Mouse (Mus musculus): Measurements from ENCODE around the gene Ccdc9. TPM values are rescaled to one million over a fixed set of nuclear protein-coding genes. Genes with fewer than 3 reads are reported as not detected.

Ccdc9 gene
- polyA plus RNA-seq (2017; shearing (Covaris generic)), result 10 to 100 TPM; 11.1 to 11.2 TPM

DNA sequence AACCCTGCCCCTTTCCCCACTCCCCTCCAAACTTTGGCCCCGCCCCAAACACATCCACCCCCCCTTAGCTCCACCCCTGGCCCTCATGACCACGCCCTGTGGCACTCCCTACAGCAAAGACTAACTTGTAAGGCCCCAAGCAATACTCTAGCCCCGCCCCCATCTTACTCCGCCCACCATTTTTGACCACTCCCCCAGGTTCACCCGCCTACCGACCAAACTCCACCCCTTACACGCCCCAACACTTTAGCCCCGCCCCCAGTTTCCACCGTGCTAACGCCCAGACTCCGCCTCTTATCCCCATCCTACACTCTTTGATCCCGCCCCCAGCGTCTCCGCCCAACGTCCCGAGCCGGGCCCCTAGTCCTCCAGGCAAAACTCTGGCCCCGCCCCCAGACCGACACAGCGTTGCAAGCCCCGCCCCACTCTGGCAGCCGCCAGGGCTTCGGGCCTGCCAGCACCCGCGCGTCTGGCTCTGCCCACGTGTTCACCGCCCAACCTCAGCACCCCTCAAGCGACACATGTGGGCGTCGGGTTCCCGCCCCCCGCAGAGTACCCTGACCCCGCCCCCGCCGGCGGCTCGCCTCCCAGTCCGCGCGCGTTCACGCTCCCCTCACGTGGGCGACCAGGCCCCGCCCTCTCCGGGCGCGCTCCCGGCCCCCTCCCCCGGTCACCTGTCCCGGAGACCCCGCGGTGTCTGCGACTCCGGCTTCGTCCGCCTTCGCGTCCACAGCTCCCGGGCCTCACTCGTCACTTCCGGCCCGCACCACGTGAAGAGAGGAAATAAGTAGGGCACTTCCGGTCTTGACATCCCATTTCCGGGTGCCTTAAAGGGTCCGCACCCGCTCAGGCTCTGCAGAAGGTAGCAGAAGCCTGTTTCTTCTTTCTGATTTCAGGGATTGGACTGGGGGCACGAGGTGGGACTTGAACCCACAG lies at the start of gene Ccdc9:
Gene Ccdc9, minus strand, starts transcription at position 770 of the 936 bp plus-strand sequence.
- peak; percentile 77 for ATAC-seq

- ATAC-seq, result no peak
Measured at GRCm38 (mm10) chr7:16329146-16329545, 42.6 kb upstream of the Ccdc9 start.

- no peak for ATAC-seq
Measured at GRCm38 (mm10) chr7:16326607-16326971, 40.0 kb upstream of the Ccdc9 start.

- peak; percentile 86 for ATAC-seq
Measured at GRCm38 (mm10) chr7:16325920-16326606, 39.5 kb upstream of the Ccdc9 start.

DNA sequence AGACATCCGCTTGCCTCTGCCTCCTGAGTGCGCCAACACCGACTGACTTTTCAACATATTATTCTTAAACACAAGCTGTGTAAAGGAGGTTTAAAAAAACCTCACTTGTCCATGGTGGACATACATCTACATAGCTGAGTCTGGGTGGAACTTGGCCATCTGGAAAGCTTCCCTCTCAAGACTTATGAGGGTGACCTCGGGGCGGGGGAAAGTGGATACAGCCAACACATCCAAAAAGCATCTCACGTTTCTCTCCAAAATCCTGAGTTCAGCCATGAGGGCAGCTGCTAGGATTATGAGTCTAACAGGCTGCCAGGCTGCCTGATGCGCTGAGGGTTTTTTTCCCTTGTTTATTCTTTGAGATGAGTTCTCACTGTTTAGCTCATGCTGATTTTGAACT lies 38.1 kb upstream of the Ccdc9 start:
- no peak for ATAC-seq

DNA sequence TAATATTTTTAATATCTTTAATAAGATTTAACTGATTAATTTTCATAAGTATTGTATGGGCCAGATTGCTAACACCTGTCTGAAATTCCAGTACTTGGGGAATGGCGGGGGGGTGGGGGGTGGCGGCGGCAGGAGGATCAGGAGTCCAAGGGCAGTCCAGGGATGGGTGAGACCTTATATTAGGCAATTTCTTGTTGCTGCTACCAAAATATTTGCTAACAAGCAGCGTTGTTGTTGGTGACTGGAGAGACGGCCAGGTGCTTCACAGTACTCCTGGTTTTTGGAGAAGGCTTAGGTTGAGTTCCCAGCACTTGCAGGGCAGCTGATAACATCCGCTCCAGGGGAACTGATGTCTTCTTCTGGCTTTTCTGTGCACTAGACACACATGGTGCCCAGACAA lies 33.9 kb upstream of the Ccdc9 start:
- no peak for ATAC-seq

DNA sequence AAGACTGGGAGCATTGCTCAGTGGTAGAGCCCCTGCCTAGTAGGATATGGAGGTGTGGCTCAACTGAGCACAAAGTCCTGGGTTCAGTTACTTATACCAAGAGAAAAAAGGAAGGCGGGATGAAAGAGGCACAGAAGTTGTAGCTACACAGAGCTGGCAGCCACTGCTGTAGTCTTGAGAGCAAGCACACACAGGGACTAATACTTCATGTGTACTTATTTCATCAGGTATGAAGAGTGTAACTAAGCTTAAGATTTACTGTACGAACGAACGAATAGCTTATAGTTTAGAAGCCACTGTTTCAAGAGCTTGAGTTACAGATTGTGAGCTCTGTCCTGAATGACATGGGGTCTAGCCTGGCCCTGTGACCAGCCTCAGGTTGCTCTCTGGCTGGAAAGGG lies 32.6 kb upstream of the Ccdc9 start:
- ATAC-seq, result no peak

- no peak for ATAC-seq
Measured at GRCm38 (mm10) chr7:16317094-16317493, 30.5 kb upstream of the Ccdc9 start.

DNA sequence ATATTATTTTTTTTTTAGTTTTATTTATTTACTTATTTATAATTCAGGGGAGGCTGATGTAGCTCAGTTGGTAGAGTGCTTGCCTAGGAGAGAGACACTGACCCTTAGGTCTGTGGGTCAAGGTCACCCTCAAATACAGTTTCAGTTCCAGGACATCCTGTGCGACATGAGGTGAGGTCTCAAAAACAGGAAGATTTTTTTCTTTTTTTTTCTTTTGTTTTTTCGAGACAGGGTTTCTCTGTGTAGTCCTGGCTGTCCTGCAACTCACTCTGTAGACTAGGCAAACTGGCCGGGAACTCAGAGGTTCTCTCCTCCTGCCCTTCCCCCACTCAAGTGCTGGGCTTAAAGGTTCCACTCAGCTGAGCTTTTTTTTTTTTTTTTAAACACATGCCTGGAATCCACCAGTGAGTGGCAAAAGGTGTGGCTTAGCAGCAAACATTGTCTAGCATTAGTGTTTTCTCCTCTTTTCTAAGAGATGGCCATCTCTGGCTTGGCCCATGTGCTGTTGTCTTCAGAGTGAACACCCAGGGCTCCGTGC lies 28.7 kb upstream of the Ccdc9 start:
- no peak for ATAC-seq

- no peak for ATAC-seq
Measured at GRCm38 (mm10) chr7:16314221-16314775, 27.7 kb upstream of the Ccdc9 start.

GRCm38 (mm10) chr7:16313481-16314220 lies 27.1 kb upstream of the Ccdc9 start:
- ATAC-seq, result peak; percentile 35

- no peak for ATAC-seq
Measured at GRCm38 (mm10) chr7:16312672-16313311, 26.2 kb upstream of the Ccdc9 start.

DNA sequence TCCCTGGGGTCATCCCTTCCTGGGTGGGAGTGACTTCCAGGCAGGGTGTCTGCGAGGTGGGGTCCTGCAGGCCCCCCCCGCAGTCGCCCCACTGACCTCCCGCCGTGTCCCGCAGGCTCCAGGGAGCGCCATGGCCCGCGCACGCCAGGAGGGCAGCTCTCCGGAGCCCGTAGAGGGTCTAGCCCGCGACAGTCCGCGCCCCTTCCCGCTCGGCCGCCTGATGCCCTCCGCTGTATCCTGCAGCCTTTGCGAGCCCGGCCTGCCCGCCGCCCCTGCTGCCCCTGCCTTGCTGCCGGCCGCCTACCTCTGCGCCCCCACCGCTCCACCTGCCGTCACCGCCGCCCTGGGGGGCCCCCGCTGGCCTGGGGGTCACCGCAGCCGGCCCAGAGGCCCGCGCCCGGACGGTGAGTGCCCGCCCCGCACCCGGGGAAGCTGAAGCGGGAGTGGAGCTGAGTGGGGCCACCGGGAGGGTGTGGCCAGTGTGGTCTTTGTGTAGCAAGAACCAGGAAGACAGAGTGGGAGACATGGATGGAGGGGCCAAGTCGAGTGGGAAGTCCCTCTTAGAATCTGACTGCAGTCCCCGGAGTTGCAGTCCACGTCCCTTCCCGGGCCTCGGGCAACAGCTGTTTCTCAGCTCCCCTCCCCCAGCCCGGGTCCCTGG lies 25.5 kb upstream of the Ccdc9 start:
- ATAC-seq, result no peak

DNA sequence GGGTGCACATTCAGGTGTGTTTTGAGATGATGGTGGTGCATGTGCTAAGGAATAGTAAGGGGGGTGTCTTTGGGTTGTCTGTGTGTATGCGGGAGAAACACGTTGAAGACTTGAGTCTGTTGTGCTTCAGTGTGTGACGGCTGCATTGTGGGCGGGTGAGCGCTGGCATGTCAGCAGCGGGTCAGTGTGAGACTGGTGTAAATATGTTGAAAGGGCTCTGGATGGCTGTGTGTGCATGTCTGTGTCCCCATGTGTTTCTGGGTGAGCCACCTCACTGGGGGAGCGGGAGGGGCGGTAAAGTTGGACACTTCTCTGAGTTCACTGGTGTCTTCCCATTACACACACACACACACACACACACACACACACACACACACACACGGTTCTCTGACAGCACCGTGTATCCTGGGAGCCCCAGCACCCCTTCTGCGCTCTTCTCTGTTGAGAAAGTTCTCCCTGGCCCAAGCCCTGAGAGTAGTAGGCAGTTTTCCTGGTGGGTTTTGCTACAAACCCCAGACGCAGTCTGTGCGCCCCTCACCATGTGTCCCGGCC lies 24.9 kb upstream of the Ccdc9 start:
- no peak for ATAC-seq

- peak; percentile 9 for ATAC-seq
Measured at GRCm38 (mm10) chr7:16310521-16311452, 24.2 kb upstream of the Ccdc9 start.

- ATAC-seq, result peak; percentile 37
Measured at GRCm38 (mm10) chr7:16310020-16310520, 23.5 kb upstream of the Ccdc9 start.

GRCm38 (mm10) chr7:16309318-16310019 lies 22.9 kb upstream of the Ccdc9 start:
- ATAC-seq, result peak; percentile 37

DNA sequence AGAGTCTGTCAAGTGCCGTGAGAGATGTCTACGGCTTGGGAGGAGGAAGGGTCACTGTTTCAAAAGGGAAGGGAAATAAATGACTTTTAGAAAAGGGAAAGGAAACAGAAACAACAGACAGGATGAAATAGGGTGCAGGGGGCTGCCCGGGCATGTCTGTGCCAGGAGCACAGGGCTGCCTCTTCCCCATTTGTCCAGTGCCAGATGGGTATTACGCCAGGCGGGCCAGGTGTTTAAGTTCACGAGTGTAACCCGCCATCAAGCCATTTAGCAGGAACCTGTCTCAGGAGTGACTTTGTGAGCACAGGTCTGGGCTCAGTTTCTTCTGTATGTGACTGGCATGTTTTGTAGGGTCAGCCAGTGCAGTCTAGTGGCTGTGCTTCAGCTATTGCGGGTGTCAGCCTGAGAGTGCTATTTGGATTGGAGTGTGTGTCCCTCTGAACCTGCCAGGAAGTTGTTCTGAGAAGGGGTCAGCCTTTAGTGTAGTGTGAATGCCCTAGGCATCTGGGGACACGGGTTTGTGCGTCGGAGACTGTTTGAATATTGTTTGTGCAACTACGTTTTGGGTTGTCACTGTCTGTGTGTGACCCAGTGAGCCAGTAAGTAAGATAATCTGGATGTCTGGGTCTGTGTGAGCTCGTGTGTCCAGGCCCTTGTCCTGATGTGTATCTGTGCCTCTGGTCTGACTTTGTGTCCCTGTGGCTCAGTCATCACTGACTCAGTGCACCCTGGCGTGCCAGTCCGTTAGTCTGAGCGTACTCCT lies 22.1 kb upstream of the Ccdc9 start:
- no peak for ATAC-seq
